Mouse (Mus musculus) CD4-positive, CD25-positive, alpha-beta regulatory T cell, adult 4 months (primary cell): ENCODE measurements around the gene Mrps31. TPM values are rescaled to one million over a fixed set of nuclear protein-coding genes. Genes with fewer than 3 reads are reported as not detected.

Experiments
- polyA plus RNA-seq, 2 experiments: library from polyadenylated mRNA; unstranded; fragments of 100-300 nt; shearing (Covaris generic); gene quantifications; one replicate each; pipeline ENCODE4 v1.2.1; 2017

Mrps31 gene
- polyA plus RNA-seq, 2 experiments from 2014 or later = 25.9 to 28.4 TPM

Other genes with a start within 250 kb of the Mrps31 start
- gene Nek3, start 244.9 kb upstream of the Mrps31 start, polyA plus RNA-seq = 1 to 10 TPM; 4.9 to 7.2 TPM
- gene Ckap2, start 225.5 kb upstream of the Mrps31 start, polyA plus RNA-seq = 1 to 10 TPM; 2.5 to 5.8 TPM
- 10 to 100 TPM; 29.4 to 34.6 TPM for gene Vps36, start 218.6 kb upstream of the Mrps31 start, polyA plus RNA-seq
- gene Thsd1, start 184.0 kb upstream of the Mrps31 start, polyA plus RNA-seq = under 1 TPM; 0.46 to 0.53 TPM
- gene Tpte, start 127.9 kb upstream of the Mrps31 start, polyA plus RNA-seq = not detected
- gene Slc25a15, start 12.8 kb upstream of the Mrps31 start, polyA plus RNA-seq = 1 to 10 TPM; 2.0 to 2.3 TPM